Mouse (Mus musculus): ENCODE data around the gene Il16. TPM values are rescaled to one million over a fixed set of nuclear protein-coding genes. Genes with fewer than 3 reads are reported as not detected.

The Il16 gene
- polyA plus RNA-seq, 1 experiment from 2014 or later = 4.4 TPM

DNA sequence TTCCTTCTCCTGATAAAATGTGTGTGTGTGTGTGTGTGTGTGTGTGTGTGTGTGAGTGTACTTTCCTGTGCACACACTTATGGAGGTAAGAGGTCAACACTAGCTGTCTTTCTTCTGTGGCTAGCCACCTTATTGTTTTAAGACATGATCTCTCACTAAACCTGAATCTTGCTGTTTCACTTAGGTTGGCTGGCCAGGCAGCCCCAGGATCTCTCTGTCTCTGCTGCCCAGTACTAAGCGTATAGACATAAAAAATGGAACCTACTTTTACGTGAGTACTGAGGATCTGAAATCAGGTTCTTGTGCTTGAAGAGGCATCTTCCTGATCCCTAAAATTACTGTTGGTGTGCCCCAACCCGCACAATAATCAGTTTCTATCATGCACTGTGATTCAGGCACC is 12.7 kb downstream of the Il16 start:
- Histone ChIP-seq H3K4me2 (replicated peaks; ENCODE audit: low read depth, low read length) (no peak overlapping the region), H3K27ac (ENCODE audit: low read length) (no peak overlapping the region), H3K4me1 (ENCODE audit: control insufficient read depth, insufficient read depth, low read length) (no peaks in the 10 kb centered on the region), H3K36me3 (ENCODE audit: control insufficient read depth, insufficient read depth, low read length) (no peaks in the 10 kb centered on the region), H3K4me3 (ENCODE audit: low read depth, low read length) (no peak overlapping the region), H3K9ac (replicated peaks; ENCODE audit: low read depth, low read length) (no peak overlapping the region), H3K9me3 (ENCODE audit: control insufficient read depth, low read depth, low read length) (no peaks in the 10 kb centered on the region), H3K27me3 (ENCODE audit: control insufficient read depth, insufficient read depth, low read length) (no peaks in the 10 kb centered on the region)
- WGBS = 90% methylated on average over 3 of the region's 3 CpGs
- ATAC-seq (ENCODE audit: insufficient number of reproducible peaks, insufficient read depth, low FRiP score, low read depth) = no peak

DNA sequence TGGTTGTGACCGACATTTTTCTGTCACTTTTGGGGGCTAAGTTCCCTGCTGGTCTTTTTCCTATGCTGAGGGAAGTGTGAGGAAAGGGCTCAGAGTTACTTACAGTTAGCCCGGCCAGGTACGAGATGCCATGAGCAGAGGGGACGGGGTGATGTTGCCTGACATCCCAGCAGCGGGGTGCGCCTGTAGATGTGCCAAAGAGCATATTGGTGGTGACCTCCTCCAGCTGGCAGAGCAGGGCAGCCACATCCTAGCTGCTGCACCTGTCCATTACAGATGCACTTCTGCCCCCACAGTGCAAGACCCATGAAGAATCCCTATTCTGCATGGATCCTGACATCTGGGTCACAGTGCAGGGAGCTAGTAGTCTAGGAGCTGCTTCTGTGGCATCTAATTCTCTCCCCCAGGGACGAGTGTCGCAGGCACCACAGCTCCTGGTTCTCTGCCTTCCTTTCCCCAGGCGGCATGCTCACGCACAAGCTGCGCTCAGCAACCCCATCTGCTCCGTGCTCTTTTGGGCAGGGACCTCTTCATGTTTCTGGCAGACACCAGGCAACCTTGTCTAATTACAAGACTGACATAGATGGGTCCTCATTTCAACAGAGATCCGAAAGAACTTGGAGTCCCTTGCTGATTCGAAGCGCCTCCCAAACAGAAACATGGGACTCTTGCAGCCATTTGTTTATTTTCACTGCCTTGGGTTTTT is 13.4 kb downstream of the Il16 start:
- Histone ChIP-seq H3K4me1 (ENCODE audit: control insufficient read depth, insufficient read depth, low read length) (no peaks in the 10 kb centered on the region), H3K27me3 (ENCODE audit: control insufficient read depth, insufficient read depth, low read length) (no peaks in the 10 kb centered on the region), H3K9me3 (ENCODE audit: control insufficient read depth, low read depth, low read length) (no peaks in the 10 kb centered on the region), H3K27ac (ENCODE audit: low read length) (no peak overlapping the region), H3K4me2 (replicated peaks; ENCODE audit: low read depth, low read length) (no peak overlapping the region), H3K36me3 (ENCODE audit: control insufficient read depth, insufficient read depth, low read length) (no peaks in the 10 kb centered on the region), H3K4me3 (ENCODE audit: low read depth, low read length) (no peak overlapping the region), H3K9ac (replicated peaks; ENCODE audit: low read depth, low read length) (no peak overlapping the region)
- ATAC-seq (ENCODE audit: insufficient number of reproducible peaks, insufficient read depth, low FRiP score, low read depth) = no peak
- WGBS = 79% methylated on average over 15 of the region's 15 CpGs

DNA sequence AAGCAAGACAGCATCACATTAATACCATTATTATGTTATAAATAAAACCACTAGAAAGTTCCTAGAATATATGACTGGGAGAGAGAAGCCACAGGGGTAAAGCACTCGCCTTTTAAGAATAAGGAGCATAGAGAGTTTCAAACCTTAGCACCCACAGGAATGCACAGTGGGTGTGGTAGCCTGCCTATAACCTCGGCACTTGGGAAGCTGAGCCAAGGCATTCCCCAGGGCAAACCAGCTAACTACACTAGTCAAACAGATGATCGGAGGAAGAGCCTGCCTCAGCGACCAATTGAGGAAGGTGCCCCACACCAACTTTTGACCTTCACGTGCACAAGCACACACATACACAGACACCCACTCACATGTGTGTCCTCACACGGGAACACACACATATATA is 14.2 kb downstream of the Il16 start:
- Histone ChIP-seq H3K4me1 (ENCODE audit: control insufficient read depth, insufficient read depth, low read length) (no peaks in the 10 kb centered on the region), H3K27ac (ENCODE audit: low read length) (no peak overlapping the region), H3K9ac (replicated peaks; ENCODE audit: low read depth, low read length) (no peak overlapping the region), H3K4me2 (replicated peaks; ENCODE audit: low read depth, low read length) (no peak overlapping the region), H3K4me3 (ENCODE audit: low read depth, low read length) (no peak overlapping the region), H3K36me3 (ENCODE audit: control insufficient read depth, insufficient read depth, low read length) (no peaks in the 10 kb centered on the region), H3K9me3 (ENCODE audit: control insufficient read depth, low read depth, low read length) (no peaks in the 10 kb centered on the region), H3K27me3 (ENCODE audit: control insufficient read depth, insufficient read depth, low read length) (no peaks in the 10 kb centered on the region)
- WGBS = 78% methylated on average over 6 of the region's 6 CpGs
- ATAC-seq (ENCODE audit: insufficient number of reproducible peaks, insufficient read depth, low FRiP score, low read depth) = no peak

DNA sequence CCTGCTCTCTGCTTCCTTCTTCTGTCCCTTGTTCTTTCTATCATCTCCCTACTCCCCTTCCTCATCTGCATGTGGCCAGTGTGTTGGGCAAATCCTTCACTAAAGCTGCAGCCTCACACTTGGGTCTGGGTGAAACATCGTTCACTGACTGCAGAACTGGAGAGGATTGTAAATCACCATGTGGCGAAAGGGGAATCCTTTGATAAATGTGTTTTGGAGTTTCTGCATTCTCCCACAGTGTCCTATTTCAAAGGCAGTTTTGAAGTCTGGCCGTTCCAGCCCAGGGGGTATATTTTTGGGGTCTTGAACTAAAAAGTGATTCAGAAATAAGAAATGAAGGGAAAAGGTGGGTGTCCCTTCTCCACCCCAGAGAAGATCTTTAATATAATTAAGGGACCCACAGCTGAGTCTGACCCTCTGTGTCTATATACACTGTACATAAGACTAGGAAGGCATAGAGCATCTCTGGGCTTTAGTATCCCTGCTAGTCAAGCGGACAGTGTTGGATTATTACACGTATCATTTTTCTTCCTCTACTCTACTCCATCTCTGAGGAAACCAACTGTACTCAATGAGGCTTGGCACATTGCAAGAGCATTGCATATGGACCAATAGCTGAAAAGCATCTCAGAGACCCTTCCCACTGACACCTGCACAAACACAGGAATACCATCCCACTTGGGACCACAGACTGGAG is 18.4 kb downstream of the Il16 start:
- Histone ChIP-seq H3K9me3 (ENCODE audit: control insufficient read depth, low read depth, low read length) (no peaks in the 10 kb centered on the region), H3K4me2 (replicated peaks; ENCODE audit: low read depth, low read length) (no peak overlapping the region), H3K4me1 (ENCODE audit: control insufficient read depth, insufficient read depth, low read length) (no peaks in the 10 kb centered on the region), H3K27me3 (ENCODE audit: control insufficient read depth, insufficient read depth, low read length) (no peaks in the 10 kb centered on the region), H3K9ac (replicated peaks; ENCODE audit: low read depth, low read length) (no peak overlapping the region), H3K36me3 (ENCODE audit: control insufficient read depth, insufficient read depth, low read length) (no peaks in the 10 kb centered on the region), H3K27ac (ENCODE audit: low read length) (no peak overlapping the region), H3K4me3 (ENCODE audit: low read depth, low read length) (no peak overlapping the region)
- 54% methylated on average over 5 of the region's 5 CpGs for WGBS
- no peak for ATAC-seq (ENCODE audit: insufficient number of reproducible peaks, insufficient read depth, low FRiP score, low read depth)

DNA sequence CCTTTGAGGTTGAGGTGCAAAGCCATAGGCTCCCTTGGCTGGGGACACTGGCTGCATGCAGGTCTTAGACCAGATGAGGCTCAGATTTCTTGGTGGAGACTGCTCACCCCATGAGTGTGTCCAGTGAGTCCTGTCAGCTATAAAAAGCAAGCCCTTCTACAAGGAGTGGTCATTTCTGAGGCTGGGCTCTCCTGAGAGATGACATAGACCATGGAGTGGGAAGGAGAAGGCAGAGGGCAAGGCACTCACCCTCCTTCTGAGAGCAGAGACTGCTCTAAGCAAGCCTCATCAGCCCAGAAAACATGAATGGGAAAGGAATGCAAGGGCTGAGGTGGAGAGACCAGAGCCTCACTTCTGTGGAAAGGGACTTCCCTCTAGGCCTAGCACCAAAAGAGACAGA is 19.7 kb downstream of the Il16 start:
- ATAC-seq (ENCODE audit: insufficient number of reproducible peaks, insufficient read depth, low FRiP score, low read depth) = no peak
- Histone ChIP-seq H3K4me1 (ENCODE audit: control insufficient read depth, insufficient read depth, low read length) (no peaks in the 10 kb centered on the region), H3K9me3 (ENCODE audit: control insufficient read depth, low read depth, low read length) (no peaks in the 10 kb centered on the region), H3K4me2 (replicated peaks; ENCODE audit: low read depth, low read length) (no peak overlapping the region), H3K27me3 (ENCODE audit: control insufficient read depth, insufficient read depth, low read length) (no peaks in the 10 kb centered on the region), H3K36me3 (ENCODE audit: control insufficient read depth, insufficient read depth, low read length) (no peaks in the 10 kb centered on the region), H3K4me3 (ENCODE audit: low read depth, low read length) (no peak overlapping the region), H3K9ac (replicated peaks; ENCODE audit: low read depth, low read length) (no peak overlapping the region), H3K27ac (ENCODE audit: low read length) (no peak overlapping the region)

DNA sequence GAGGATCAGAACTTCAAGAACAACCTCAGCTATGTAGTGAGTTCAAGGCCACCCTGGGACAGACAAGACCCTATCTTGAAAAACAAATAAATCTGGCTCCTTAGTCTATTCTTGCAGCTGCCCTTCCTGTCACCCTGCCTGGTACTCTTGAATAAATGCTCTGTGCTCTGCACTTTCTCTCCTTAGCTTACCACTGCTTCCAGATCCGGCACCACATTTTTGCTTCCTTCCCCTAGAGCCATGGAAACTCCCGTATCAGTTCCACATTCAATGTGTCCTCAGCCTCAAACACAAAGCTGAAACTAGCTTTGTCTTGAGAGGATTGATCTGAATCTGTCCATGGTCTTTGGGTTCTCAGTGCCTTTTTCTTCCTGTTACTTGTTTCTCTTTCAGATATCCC is 21.0 kb downstream of the Il16 start:
- Histone ChIP-seq H3K27ac (ENCODE audit: low read length) (no peak overlapping the region), H3K4me3 (ENCODE audit: low read depth, low read length) (no peak overlapping the region), H3K27me3 (ENCODE audit: control insufficient read depth, insufficient read depth, low read length) (no peaks in the 10 kb centered on the region), H3K9me3 (ENCODE audit: control insufficient read depth, low read depth, low read length) (no peaks in the 10 kb centered on the region), H3K9ac (replicated peaks; ENCODE audit: low read depth, low read length) (no peak overlapping the region), H3K4me1 (ENCODE audit: control insufficient read depth, insufficient read depth, low read length) (no peaks in the 10 kb centered on the region), H3K4me2 (replicated peaks; ENCODE audit: low read depth, low read length) (no peak overlapping the region), H3K36me3 (ENCODE audit: control insufficient read depth, insufficient read depth, low read length) (no peaks in the 10 kb centered on the region)
- 49% methylated on average over 2 of the region's 2 CpGs for WGBS
- no peak for ATAC-seq (ENCODE audit: insufficient number of reproducible peaks, insufficient read depth, low FRiP score, low read depth)

DNA sequence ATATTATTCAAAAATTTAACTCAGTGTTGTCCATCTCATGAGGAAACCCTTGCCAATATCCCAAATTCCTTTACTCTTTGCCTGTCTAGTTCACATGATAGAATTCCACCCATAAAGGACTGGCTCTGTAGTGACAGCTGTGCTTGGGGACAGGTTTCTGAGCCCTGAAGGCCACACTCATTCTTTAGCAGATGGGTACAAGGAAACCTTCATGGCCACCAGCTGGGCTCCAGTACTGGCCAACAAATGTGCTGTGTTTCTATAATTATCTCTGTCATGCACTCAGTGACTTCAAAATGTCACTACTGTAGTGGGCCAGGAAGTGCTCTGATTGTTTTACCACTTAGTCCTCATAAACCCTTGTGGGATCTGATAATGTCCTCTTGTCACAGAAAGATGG is 21.6 kb downstream of the Il16 start:
- Histone ChIP-seq H3K4me3 (ENCODE audit: low read depth, low read length) (no peak overlapping the region), H3K9me3 (ENCODE audit: control insufficient read depth, low read depth, low read length) (no peaks in the 10 kb centered on the region), H3K27ac (ENCODE audit: low read length) (no peak overlapping the region), H3K4me2 (replicated peaks; ENCODE audit: low read depth, low read length) (no peak overlapping the region), H3K27me3 (ENCODE audit: control insufficient read depth, insufficient read depth, low read length) (no peaks in the 10 kb centered on the region), H3K9ac (replicated peaks; ENCODE audit: low read depth, low read length) (no peak overlapping the region), H3K4me1 (ENCODE audit: control insufficient read depth, insufficient read depth, low read length) (no peaks in the 10 kb centered on the region), H3K36me3 (ENCODE audit: control insufficient read depth, insufficient read depth, low read length) (no peaks in the 10 kb centered on the region)
- ATAC-seq (ENCODE audit: insufficient number of reproducible peaks, insufficient read depth, low FRiP score, low read depth) = no peak

DNA sequence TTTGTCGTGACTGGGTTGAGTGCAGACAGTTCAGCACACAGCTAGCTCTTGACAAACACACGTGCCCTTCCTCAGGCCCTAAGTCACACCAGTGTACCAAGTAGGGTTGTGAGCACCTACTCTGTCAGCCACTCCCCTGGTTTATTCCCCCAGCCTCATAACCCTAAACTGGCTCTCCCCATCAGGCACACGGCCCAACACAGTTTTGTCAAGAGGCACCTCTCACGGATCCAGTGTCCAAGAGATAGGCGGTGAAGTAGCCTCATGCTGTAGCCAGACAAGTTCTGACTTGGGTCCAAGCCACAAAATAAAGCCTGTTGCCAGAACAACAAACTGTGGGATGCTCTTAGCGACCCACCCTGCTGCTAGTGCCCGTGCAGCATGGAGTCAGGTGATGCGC is 22.3 kb downstream of the Il16 start:
- ATAC-seq (ENCODE audit: insufficient number of reproducible peaks, insufficient read depth, low FRiP score, low read depth) = no peak

DNA sequence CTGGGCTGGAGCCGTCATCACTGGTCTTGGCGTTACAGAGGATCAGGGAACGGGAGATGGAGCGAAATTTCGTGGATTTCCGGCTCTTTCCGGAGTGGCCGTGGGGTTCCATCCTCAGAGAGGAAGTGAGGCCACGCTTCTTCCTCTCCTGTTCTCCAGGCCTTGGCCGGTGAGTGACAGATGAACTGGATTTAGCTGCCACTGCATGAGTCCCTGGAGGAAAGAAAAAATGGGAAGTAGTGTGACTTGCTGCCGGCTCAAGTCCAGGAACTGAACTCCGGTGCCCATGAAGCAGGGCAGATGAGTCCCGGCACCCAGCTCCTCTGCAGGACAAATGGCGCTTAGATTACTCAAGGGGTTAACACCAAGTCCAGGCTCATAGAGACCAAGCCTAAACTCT is 23.0 kb downstream of the Il16 start:
- 85% methylated on average over 14 of the region's 14 CpGs for WGBS
- Histone ChIP-seq H3K4me3 (ENCODE audit: low read depth, low read length) (no peak overlapping the region), H3K4me2 (replicated peaks; ENCODE audit: low read depth, low read length) (no peak overlapping the region), H3K4me1 (ENCODE audit: control insufficient read depth, insufficient read depth, low read length) (no peaks in the 10 kb centered on the region), H3K36me3 (ENCODE audit: control insufficient read depth, insufficient read depth, low read length) (no peaks in the 10 kb centered on the region), H3K9me3 (ENCODE audit: control insufficient read depth, low read depth, low read length) (no peaks in the 10 kb centered on the region), H3K27me3 (ENCODE audit: control insufficient read depth, insufficient read depth, low read length) (no peaks in the 10 kb centered on the region), H3K9ac (replicated peaks; ENCODE audit: low read depth, low read length) (no peak overlapping the region), H3K27ac (ENCODE audit: low read length) (no peak overlapping the region)
- ATAC-seq (ENCODE audit: insufficient number of reproducible peaks, insufficient read depth, low FRiP score, low read depth) = no peak

More for the DNA sequence above, 22.3 kb downstream of the Il16 start:
- H3K9ac ChIP-seq (replicated peaks; ENCODE audit: low read depth, low read length) = no peak overlapping the region
- no peak overlapping the region for H3K4me3 ChIP-seq (ENCODE audit: low read depth, low read length)
- H3K9me3 ChIP-seq (ENCODE audit: control insufficient read depth, low read depth, low read length) = no peaks in the 10 kb centered on the region
- no peak overlapping the region for H3K27ac ChIP-seq (ENCODE audit: low read length)
- H3K4me1 ChIP-seq (ENCODE audit: control insufficient read depth, insufficient read depth, low read length) = no peaks in the 10 kb centered on the region
- WGBS = 92% methylated on average over 8 of the region's 8 CpGs
- no peaks in the 10 kb centered on the region for H3K36me3 ChIP-seq (ENCODE audit: control insufficient read depth, insufficient read depth, low read length)
- no peak overlapping the region for H3K4me2 ChIP-seq (replicated peaks; ENCODE audit: low read depth, low read length)
- H3K27me3 ChIP-seq (ENCODE audit: control insufficient read depth, insufficient read depth, low read length) = no peaks in the 10 kb centered on the region
